Mouse (Mus musculus) cerebellum, adult 18-20 months (tissue): ENCODE measurements around the gene Tjp2.

Experiments used
- DNase-seq, 2 experiments: peaks; one replicate each; pipeline ENCODE4 v3.0.0; 2021

Tjp2 gene

GRCm38 (mm10) chr19:24050514-24050913 lies 174.3 kb downstream of the Tjp2 start:
- no peak for DNase-seq

DNA sequence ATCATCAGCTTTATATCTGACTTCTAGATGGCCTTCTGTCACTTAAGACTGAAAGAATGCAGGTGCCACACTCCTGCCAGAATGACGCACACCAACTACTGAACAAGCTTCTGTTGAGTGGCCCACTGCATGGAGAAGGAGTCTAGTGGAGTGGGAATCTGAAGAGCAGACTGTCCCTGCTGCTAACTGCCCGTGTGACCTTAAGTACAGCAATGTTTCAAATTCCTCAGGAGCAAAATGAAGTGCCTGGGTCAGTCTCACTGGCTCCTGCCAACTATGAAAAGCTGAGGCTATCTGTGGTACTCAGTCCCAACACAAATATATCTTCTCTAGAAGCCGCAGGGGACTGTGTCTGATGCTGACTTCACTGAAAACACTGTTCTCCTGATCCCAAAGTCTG lies 175.5 kb downstream of the Tjp2 start:
- DNase-seq, result no peak

- DNase-seq, result no peak
Measured at GRCm38 (mm10) chr19:24046395-24046993, 178.3 kb downstream of the Tjp2 start.
